Mouse (Mus musculus): ENCODE measurements around the gene Shank3. TPM values are rescaled to one million over a fixed set of nuclear protein-coding genes. Genes with fewer than 3 reads are reported as not detected.
A peak's percentile ranks its signal among the peaks of the same experiment; 100 is the strongest.

The Shank3 gene
- polyA plus RNA-seq, 1 experiment from 2014 or later: 3.2 TPM

DNA sequence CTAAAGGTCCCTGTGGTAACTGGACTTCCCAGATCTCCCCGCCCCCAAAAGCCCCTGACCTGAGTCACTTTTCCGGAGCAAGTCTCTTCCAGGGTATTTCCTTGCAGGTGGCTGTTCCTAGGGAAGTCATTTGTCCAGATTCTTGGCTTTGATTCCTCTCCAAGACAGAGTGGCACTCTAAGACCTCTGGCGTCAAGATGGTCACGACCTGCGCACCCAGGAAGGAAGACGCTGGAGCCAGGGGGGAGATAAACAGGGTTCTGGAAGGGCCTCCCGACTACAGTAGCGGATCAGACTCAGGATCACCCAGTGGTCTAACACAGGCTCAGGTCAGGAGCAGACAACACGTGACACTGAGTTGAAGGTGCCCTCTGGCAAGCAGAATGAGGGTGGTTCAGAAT lies 22.3 kb upstream of the Shank3 start, which contains the start of gene Arsa:
TSS of gene Arsa (minus strand) at position 335 of the 401 bp plus-strand sequence.
- H3K9me3 ChIP-seq: 0 out of 2 replicates have a peak, but pooled peaks cover 3% of the 10 kb centered on the region
- peak within 1 kb of the TSS; percentile 85 for H3K4me2 ChIP-seq
- H3K36me3 ChIP-seq: no peaks in the 10 kb centered on the region
- peaks cover 9% of the 10 kb centered on the region; the same call in 1 of the 2 replicates for H3K4me1 ChIP-seq (replicated peaks)
- H3K9ac ChIP-seq (replicated peaks): peak within 1 kb of the TSS; percentile 72
- H3K27ac ChIP-seq: peak within 1 kb of the TSS; percentile 41; the same call in 1 of the 2 replicates
- H3K4me3 ChIP-seq (replicated peaks): peak within 1 kb of the TSS; percentile 59
- peaks cover 5% of the 10 kb centered on the region; the same call in 1 of the 2 replicates for H3K27me3 ChIP-seq
- 33% methylated on average over 9 of the region's 9 CpGs for WGBS
- no peak for ATAC-seq (ENCODE audit: insufficient number of reproducible peaks, insufficient read depth, low FRiP score, low TSS enrichment, low read depth)

DNA sequence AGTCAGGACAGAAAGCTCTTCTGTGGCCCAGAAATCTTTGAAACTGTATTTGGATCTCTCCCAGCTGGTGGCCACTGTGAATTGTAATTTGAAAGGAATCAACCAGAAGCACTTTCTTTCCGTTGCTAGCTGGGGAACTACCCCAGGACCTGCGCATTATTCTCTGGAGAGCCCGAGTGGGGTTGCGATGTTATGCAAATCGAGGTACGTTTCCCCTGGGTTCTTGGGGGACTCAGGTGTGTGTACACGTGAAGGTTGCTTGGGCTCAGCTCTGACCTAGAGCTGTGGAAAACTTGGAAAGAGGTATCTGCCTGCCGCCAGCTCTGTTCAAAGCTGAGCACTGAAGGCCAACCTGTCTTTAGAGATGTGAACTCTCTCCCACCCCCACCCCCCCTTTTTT lies 21.6 kb upstream of the Shank3 start:
- no peak for ATAC-seq (ENCODE audit: insufficient number of reproducible peaks, insufficient read depth, low FRiP score, low TSS enrichment, low read depth)

DNA sequence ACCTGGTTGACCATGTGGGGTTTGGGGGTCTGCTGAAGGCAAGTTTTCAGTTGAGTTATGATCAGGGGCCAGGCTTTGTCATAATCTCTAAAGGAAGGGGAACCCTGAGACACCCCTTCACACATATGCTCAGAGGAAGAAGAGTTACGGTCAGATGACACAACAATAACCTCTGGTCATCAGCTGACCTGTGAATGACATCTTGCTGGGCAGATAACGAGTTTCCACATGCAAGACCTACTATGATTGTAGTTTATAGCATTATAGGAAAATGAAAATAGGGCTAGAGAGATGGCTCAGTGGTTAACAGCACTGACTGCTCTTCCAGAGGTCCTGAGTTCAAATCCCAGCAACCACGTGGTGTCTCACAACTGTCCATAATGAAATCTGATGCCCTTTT lies 20.8 kb upstream of the Shank3 start:
- 81% methylated on average over 3 of the region's 3 CpGs for WGBS
- Histone ChIP-seq H3K27me3 (peaks cover 5% of the 10 kb centered on the region; the same call in 1 of the 2 replicates), H3K27ac (no peak overlapping the region), H3K4me3 (replicated peaks) (no peak overlapping the region), H3K4me1 (replicated peaks) (peaks cover 9% of the 10 kb centered on the region; the same call in 1 of the 2 replicates), H3K9me3 (0 out of 2 replicates have a peak, but pooled peaks cover 7% of the 10 kb centered on the region), H3K4me2 (no peak overlapping the region), H3K9ac (replicated peaks) (no peak overlapping the region), H3K36me3 (no peaks in the 10 kb centered on the region)
- ATAC-seq (ENCODE audit: insufficient number of reproducible peaks, insufficient read depth, low FRiP score, low TSS enrichment, low read depth): no peak

More for the DNA sequence above, 21.6 kb upstream of the Shank3 start:
- H3K27ac ChIP-seq: no peak overlapping the region
- H3K4me2 ChIP-seq: no peak overlapping the region
- H3K4me1 ChIP-seq (replicated peaks): peaks cover 9% of the 10 kb centered on the region; the same call in 1 of the 2 replicates
- peaks cover 5% of the 10 kb centered on the region; the same call in 1 of the 2 replicates for H3K27me3 ChIP-seq
- 0 out of 2 replicates have a peak, but pooled peaks cover 7% of the 10 kb centered on the region for H3K9me3 ChIP-seq
- no peak overlapping the region for H3K9ac ChIP-seq (replicated peaks)
- no peak overlapping the region for H3K4me3 ChIP-seq (replicated peaks)
- WGBS: 48% methylated on average over 8 of the region's 8 CpGs
- no peaks in the 10 kb centered on the region for H3K36me3 ChIP-seq

DNA sequence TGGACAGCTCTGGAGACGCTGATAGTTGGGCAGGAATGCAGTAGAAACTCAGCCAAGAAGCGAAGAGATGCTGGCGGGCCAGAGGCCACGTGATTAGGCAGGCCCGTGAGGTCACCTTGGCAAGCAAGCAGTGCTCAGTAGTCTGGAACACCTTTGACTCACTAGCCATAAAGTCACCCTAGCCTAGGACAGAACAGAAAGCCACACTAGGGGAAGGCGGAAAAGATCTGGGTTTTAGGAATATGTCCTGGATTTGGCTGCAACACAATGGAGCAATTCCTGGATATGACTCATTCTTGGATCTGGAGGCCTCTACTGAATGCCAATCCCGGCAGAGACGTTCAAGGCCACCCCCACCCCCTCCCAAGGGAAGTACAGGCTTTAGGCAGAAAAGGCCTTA lies 18.8 kb upstream of the Shank3 start:
- H3K4me3 ChIP-seq (replicated peaks): no peak overlapping the region
- 0 out of 2 replicates have a peak, but pooled peaks cover 7% of the 10 kb centered on the region for H3K9me3 ChIP-seq
- no peak overlapping the region for H3K4me2 ChIP-seq
- H3K27ac ChIP-seq: no peak overlapping the region
- H3K36me3 ChIP-seq: no peaks in the 10 kb centered on the region
- peaks cover 5% of the 10 kb centered on the region; the same call in 1 of the 2 replicates for H3K27me3 ChIP-seq
- WGBS: 86% methylated on average over 8 of the region's 8 CpGs
- no peak overlapping the region for H3K9ac ChIP-seq (replicated peaks)
- H3K4me1 ChIP-seq (replicated peaks): peaks cover 6% of the 10 kb centered on the region; the same call in 1 of the 2 replicates
- ATAC-seq (ENCODE audit: insufficient number of reproducible peaks, insufficient read depth, low FRiP score, low TSS enrichment, low read depth): no peak

DNA sequence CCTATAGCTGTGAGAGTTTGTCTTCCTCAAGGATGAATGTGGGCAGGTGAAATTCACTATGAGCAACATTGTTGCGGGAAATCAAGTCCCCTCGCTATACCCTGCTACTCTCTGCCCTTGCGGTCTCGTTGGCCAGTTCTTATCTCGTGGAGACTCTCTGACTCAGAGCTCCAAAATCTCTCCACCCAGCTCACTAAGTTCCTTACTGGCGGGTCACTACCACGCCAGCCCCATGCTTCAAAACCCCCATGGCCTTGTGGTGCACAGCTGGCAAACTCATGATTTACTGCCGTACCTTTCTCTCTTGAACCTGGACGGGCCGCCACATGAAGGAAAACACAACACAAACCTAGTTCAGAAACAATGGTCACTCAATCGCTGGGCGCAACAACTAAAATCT lies 11.2 kb upstream of the Shank3 start:
- ATAC-seq (ENCODE audit: insufficient number of reproducible peaks, insufficient read depth, low FRiP score, low TSS enrichment, low read depth): no peak
- H3K27ac ChIP-seq: no peak overlapping the region
- no peak overlapping the region for H3K9ac ChIP-seq (replicated peaks)
- H3K9me3 ChIP-seq: no peaks in the 10 kb centered on the region; the same call in 1 of the 2 replicates
- no peak overlapping the region for H3K4me3 ChIP-seq (replicated peaks)
- WGBS: 71% methylated on average over 12 of the region's 12 CpGs
- H3K27me3 ChIP-seq: no peaks in the 10 kb centered on the region; the same call in 1 of the 2 replicates
- H3K4me2 ChIP-seq: no peak overlapping the region
- H3K4me1 ChIP-seq (replicated peaks): no peaks in the 10 kb centered on the region
- no peaks in the 10 kb centered on the region for H3K36me3 ChIP-seq

DNA sequence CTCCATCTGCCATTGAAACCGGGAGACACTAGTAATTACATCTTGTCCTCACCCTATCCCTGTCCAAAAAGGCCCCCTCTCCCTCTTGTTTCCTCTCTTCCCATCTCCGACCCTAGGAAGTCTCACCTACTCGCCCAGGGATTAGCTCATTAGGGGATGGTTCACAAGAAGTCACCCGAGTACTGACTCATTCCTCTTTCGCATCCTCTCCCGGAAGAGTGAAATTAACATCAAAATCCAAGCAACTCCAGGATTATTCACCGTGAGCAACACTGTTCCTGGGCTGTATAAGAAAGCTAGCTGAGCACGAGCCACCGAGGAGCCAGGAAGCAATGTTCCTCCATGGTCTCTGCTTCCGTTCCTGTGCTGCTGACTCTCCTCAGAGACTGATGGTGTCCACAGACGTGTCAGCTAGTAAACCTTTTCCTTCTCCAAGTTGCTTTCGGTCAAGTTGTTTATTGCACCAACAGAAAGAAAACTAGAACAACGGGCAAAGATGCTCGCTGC lies 10.8 kb upstream of the Shank3 start:
- no peaks in the 10 kb centered on the region for H3K4me1 ChIP-seq (replicated peaks)
- no peaks in the 10 kb centered on the region; the same call in 1 of the 2 replicates for H3K9me3 ChIP-seq
- no peaks in the 10 kb centered on the region for H3K36me3 ChIP-seq
- no peak overlapping the region for H3K27ac ChIP-seq
- ATAC-seq (ENCODE audit: insufficient number of reproducible peaks, insufficient read depth, low FRiP score, low TSS enrichment, low read depth): no peak
- no peak overlapping the region for H3K4me2 ChIP-seq
- H3K9ac ChIP-seq (replicated peaks): no peak overlapping the region
- H3K27me3 ChIP-seq: no peaks in the 10 kb centered on the region; the same call in 1 of the 2 replicates
- 36% methylated on average over 14 of the region's 14 CpGs for WGBS
- H3K4me3 ChIP-seq (replicated peaks): no peak overlapping the region

DNA sequence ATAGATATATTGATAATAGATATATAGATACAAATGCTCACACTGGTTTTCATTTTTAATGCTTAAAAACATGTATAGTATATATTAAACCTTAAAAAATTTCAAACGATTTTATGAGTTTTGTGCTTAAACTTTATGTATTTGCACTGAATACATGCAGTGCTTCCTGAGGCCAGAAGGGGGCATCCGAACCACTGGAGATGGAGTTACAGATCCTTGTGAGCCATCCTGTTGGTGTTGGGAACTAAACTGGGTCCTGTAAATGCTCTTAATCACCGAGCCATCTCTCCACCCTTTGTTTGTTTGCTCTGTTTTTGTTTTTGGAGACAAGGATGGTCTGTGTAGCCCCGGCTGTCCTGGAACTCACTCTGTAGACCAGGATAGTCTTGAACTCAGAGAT lies 4.5 kb upstream of the Shank3 start:
- no peaks in the 10 kb centered on the region for H3K36me3 ChIP-seq
- H3K9ac ChIP-seq (replicated peaks): no peak overlapping the region
- H3K4me1 ChIP-seq (replicated peaks): peaks cover 12% of the 10 kb centered on the region
- H3K9me3 ChIP-seq: no peaks in the 10 kb centered on the region; the same call in 1 of the 2 replicates
- peaks cover 37% of the 10 kb centered on the region for H3K27me3 ChIP-seq
- no peak overlapping the region for H3K4me2 ChIP-seq
- ATAC-seq (ENCODE audit: insufficient number of reproducible peaks, insufficient read depth, low FRiP score, low TSS enrichment, low read depth): no peak
- 83% methylated on average over 4 of the region's 4 CpGs for WGBS
- H3K4me3 ChIP-seq (replicated peaks): no peak overlapping the region
- no peak overlapping the region for H3K27ac ChIP-seq

DNA sequence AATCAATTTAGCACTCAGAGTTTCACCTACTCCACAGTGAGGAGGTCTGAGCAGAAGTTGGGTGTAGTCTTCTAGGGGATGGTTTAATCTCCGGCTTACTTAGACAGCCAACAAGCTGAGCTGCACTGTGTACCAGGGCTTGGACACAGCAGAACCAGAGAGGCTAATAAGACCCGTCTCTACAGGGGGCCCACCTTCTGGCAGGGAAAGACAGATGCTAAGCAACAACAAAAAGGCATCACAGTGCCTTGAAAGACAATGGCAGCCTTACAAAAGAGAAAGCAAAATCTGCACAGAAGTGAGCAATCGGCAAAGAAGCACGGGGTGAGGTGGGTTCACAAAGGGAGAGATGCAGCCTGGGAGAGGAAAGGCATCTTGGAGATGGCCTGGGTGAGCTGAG lies 3.3 kb upstream of the Shank3 start:
- peaks cover 45% of the 10 kb centered on the region for H3K27me3 ChIP-seq
- WGBS: 68% methylated on average over 4 of the region's 4 CpGs
- H3K9ac ChIP-seq (replicated peaks): no peak overlapping the region
- no peak overlapping the region for H3K4me2 ChIP-seq
- H3K4me1 ChIP-seq (replicated peaks): peaks cover 18% of the 10 kb centered on the region
- no peak overlapping the region for H3K4me3 ChIP-seq (replicated peaks)
- H3K9me3 ChIP-seq: no peaks in the 10 kb centered on the region; the same call in 1 of the 2 replicates
- no peak for ATAC-seq (ENCODE audit: insufficient number of reproducible peaks, insufficient read depth, low FRiP score, low TSS enrichment, low read depth)
- H3K36me3 ChIP-seq: no peaks in the 10 kb centered on the region
- no peak overlapping the region for H3K27ac ChIP-seq

DNA sequence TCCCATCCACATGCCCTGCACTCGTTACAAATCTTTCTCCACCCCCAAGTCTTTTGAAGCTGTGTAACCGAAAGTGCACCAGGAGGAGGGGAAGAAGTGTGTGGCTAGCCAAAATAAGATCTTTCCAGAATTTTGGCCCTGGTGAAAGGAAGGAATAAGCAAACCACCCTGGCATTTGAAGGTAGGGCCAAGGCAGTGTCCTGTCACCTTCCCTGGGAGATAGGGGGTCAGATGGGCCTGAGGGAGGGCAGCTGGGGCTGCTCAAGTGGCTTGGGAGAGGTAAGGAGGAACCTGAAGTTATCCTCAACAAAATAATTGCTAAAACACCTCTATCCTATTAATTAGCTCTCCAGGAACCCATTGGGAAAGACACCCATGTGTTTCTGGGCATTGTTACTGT lies 2.6 kb upstream of the Shank3 start:
- peaks cover 51% of the 10 kb centered on the region for H3K27me3 ChIP-seq
- H3K36me3 ChIP-seq: no peaks in the 10 kb centered on the region
- no peak overlapping the region for H3K4me3 ChIP-seq (replicated peaks)
- WGBS: 46% methylated on average over 2 of the region's 2 CpGs
- no peak overlapping the region for H3K9ac ChIP-seq (replicated peaks)
- no peaks in the 10 kb centered on the region; the same call in 1 of the 2 replicates for H3K9me3 ChIP-seq
- no peak overlapping the region for H3K27ac ChIP-seq
- no peak for ATAC-seq (ENCODE audit: insufficient number of reproducible peaks, insufficient read depth, low FRiP score, low TSS enrichment, low read depth)
- peaks cover 18% of the 10 kb centered on the region for H3K4me1 ChIP-seq (replicated peaks)
- no peak overlapping the region for H3K4me2 ChIP-seq

DNA sequence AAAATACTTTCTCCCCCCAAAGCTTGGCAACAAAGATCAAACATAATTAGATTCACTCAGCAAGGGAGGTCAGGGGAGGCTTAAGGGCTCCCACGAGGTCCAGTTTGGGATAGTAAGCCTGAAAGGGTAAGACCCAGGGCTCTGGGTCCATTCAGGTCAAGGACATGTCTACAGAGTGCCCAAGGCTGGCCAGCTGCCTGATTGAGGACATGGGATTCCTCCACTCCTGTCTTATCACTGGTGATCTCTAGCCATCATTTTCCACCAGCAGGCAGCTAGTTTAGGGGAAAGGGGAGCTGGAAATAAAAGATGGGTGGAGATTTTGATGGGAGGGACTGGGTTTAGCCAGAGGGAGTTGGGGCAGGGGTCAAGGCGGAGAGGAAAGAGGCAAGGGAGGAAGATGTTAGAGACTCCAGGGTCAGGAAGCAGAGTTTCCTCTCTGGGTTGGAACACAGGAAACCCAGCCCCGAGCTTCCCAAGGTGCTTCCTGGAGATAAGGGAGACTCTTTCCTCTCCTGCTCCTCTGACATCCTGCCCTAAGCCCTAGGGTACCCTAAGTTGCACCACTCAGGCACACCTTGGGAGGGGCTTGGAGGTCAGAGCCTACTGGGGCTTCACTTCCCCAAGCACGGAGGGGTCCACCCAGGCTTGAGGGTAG lies 1.9 kb upstream of the Shank3 start:
- H3K36me3 ChIP-seq: no peaks in the 10 kb centered on the region
- no peak overlapping the region for H3K4me3 ChIP-seq (replicated peaks)
- WGBS: 33% methylated on average over 4 of the region's 4 CpGs
- H3K4me1 ChIP-seq (replicated peaks): peaks cover 18% of the 10 kb centered on the region
- H3K27ac ChIP-seq: no peak overlapping the region
- H3K9me3 ChIP-seq: no peaks in the 10 kb centered on the region; the same call in 1 of the 2 replicates
- ATAC-seq (ENCODE audit: insufficient number of reproducible peaks, insufficient read depth, low FRiP score, low TSS enrichment, low read depth): no peak
- peak overlapping the region; percentile 93; the same call in 1 of the 2 replicates for H3K4me2 ChIP-seq
- no peak overlapping the region for H3K9ac ChIP-seq (replicated peaks)
- H3K27me3 ChIP-seq: peaks cover 51% of the 10 kb centered on the region

All from limb, embryonic 12.5 days (tissue).